Mouse (Mus musculus) heart, embryonic 14.5 days (tissue): ENCODE measurements around the gene Mllt10. TPM values are rescaled to one million over a fixed set of nuclear protein-coding genes. Genes with fewer than 3 reads are reported as not detected.
A peak's percentile ranks its signal among the peaks of the same experiment; 100 is the strongest.

ENCODE experiments used
- ATAC-seq: fragments of 200-750 bp; cut with Nextera tagmentation; 2 replicates; pipeline ENCODE4 v1.8.0; 2017; ENCODE audit warnings: low read depth, moderate TSS enrichment; ENCODE audit not compliant: insufficient number of reproducible peaks, insufficient read depth, low FRiP score
- H3K27ac ChIP-seq, 2 experiments: fragments of 200-500 bp in 1 of 2; fragments of 300-500 bp in 1 of 2; sonication (generic) in 1 of 2; replicated peaks in 1 of 2; 2 replicates each; pipeline ENCODE4 v1.5.1; 2012 to 2014; ENCODE audit warnings: low read depth in 2 of 2, low read length in 2 of 2, control low read depth in 1 of 2, mild to moderate bottlenecking in 1 of 2, mixed read lengths in 1 of 2; ENCODE audit not compliant: control insufficient read depth in 1 of 2, insufficient read depth in 1 of 2
- H3K27me3 ChIP-seq: fragments of 300-500 bp; sonication (generic); 2 replicates; pipeline ENCODE4 v1.6.1; 2014; ENCODE audit warnings: mild to moderate bottlenecking, low read length, control low read depth; ENCODE audit not compliant: control insufficient read depth, insufficient read depth
- H3K36me3 ChIP-seq: fragments of 300-500 bp; sonication (generic); 2 replicates; pipeline ENCODE4 v1.6.1; 2014; ENCODE audit warnings: mild to moderate bottlenecking, control low read depth, low read length, mixed read lengths; ENCODE audit not compliant: control insufficient read depth, insufficient read depth
- H3K4me1 ChIP-seq, 2 experiments: fragments of 200-500 bp in 1 of 2; fragments of 300-500 bp in 1 of 2; sonication (generic) in 1 of 2; 2 replicates each; pipeline ENCODE4 v1.6.1; 2012 to 2014; ENCODE audit warnings: low read length in 2 of 2, control low read depth in 1 of 2, mixed read lengths in 1 of 2; ENCODE audit not compliant: control insufficient read depth in 2 of 2, insufficient read depth in 2 of 2
- H3K4me2 ChIP-seq: fragments of 300-500 bp; sonication (generic); 2 replicates; pipeline ENCODE4 v1.6.1; 2014; ENCODE audit warnings: mild to moderate bottlenecking, low read length
- H3K4me3 ChIP-seq, 2 experiments: fragments of 200-500 bp in 1 of 2; fragments of 300-500 bp in 1 of 2; sonication (generic) in 1 of 2; 2 replicates each; pipeline ENCODE4 v1.5.1; 2012 to 2014; ENCODE audit warnings: low read length in 2 of 2, mild to moderate bottlenecking in 2 of 2, control low read depth in 1 of 2, low read depth in 1 of 2, moderate library complexity in 1 of 2; ENCODE audit not compliant: control insufficient read depth in 1 of 2, insufficient read depth in 1 of 2
- H3K9ac ChIP-seq: fragments of 300-500 bp; sonication (generic); 2 replicates; pipeline ENCODE4 v1.6.1; 2014; ENCODE audit warnings: mild to moderate bottlenecking, low read length
- H3K9me3 ChIP-seq: fragments of 300-500 bp; sonication (generic); 2 replicates; pipeline ENCODE4 v1.6.1; 2016; ENCODE audit warnings: low read length, control low read depth; ENCODE audit not compliant: control insufficient read depth
- WGBS: fragments of 180-500 bp; shearing (Covaris S2); extraction: QIAGEN DNeasy Blood & Tissue Kit; methylation state at CpG from one replicate; pipeline ENCODE4 v1.1.7; 2014; 5-methylcytosine and 5-hydroxymethylcytosine counted together
- polyA plus RNA-seq: library from polyadenylated mRNA; unstranded; fragments of >200 nt; fragmentation: Nextera tagmentation; extraction: Ambion mirVana; gene quantifications from 2 replicates; pipeline ENCODE4 v1.2.1, GENCODE M21; 2014

The Mllt10 gene
- polyA plus RNA-seq, 1 experiment from 2014 or later = 27.1 TPM

DNA sequence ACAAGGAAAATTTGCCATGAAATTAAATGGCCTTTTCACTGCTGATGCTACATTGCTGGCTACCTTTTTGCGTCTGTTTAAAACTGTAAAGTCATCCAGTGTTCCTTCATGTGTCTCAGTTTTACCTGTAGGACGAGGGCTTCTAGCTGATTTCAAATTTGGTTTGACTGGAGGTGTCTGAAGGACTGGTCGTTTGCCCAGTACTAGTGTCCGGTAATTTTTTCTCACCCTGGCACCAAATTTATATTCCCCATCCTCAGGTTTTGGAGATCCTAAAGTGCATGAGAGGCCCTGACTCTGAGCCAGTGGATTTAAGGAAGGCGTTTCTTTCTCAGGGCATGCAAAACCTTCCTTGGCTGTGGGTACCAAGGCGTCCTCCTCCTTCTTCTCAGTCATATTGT, 9.3 kb upstream of the Mllt10 start:
- peak overlapping the region; percentile 97 to 99 for H3K27ac ChIP-seq
- 17% methylated on average over 6 of the region's 6 CpGs for WGBS
- peak overlapping the region; percentile 94 for H3K4me2 ChIP-seq
- peak overlapping the region; percentile 80 to 89 for H3K4me3 ChIP-seq
- H3K36me3 ChIP-seq = no peaks in the 10 kb centered on the region
- H3K9ac ChIP-seq = peak overlapping the region; percentile 99
- H3K4me1 ChIP-seq = peaks cover 14 to 41% of the 10 kb centered on the region in 2 experiments
- no peak for ATAC-seq
- no peaks in the 10 kb centered on the region for H3K27me3 ChIP-seq
- no peaks in the 10 kb centered on the region for H3K9me3 ChIP-seq

DNA sequence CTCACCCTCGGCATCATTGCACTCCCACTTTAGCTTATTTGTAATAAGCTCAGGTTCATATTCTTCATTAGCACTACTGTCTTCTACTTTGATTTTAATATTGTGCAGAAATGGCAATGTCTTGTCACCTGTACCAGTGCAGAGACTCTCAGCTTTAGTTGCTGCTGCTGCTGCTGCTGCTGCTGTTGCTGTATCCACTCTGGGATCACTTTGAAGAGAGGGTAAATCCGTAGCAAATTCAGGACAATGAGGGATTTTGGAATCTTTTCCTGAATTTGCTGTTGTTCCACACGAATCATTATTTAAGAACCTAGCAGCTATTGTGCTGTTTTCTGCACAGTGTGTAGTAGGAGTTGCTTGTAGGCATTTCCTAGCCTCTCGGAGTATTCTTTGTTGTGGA, 8.9 kb upstream of the Mllt10 start:
- 2% methylated on average over 4 of the region's 4 CpGs for WGBS
- H3K27me3 ChIP-seq = no peaks in the 10 kb centered on the region
- peak overlapping the region; percentile 97 to 99 for H3K27ac ChIP-seq
- H3K36me3 ChIP-seq = no peaks in the 10 kb centered on the region
- H3K4me2 ChIP-seq = peak overlapping the region; percentile 94
- peak overlapping the region; percentile 99 for H3K9ac ChIP-seq
- no peak for ATAC-seq
- H3K4me3 ChIP-seq = peak overlapping the region; percentile 80 to 89
- H3K9me3 ChIP-seq = no peaks in the 10 kb centered on the region
- peaks cover 10 to 37% of the 10 kb centered on the region in 2 experiments for H3K4me1 ChIP-seq

DNA sequence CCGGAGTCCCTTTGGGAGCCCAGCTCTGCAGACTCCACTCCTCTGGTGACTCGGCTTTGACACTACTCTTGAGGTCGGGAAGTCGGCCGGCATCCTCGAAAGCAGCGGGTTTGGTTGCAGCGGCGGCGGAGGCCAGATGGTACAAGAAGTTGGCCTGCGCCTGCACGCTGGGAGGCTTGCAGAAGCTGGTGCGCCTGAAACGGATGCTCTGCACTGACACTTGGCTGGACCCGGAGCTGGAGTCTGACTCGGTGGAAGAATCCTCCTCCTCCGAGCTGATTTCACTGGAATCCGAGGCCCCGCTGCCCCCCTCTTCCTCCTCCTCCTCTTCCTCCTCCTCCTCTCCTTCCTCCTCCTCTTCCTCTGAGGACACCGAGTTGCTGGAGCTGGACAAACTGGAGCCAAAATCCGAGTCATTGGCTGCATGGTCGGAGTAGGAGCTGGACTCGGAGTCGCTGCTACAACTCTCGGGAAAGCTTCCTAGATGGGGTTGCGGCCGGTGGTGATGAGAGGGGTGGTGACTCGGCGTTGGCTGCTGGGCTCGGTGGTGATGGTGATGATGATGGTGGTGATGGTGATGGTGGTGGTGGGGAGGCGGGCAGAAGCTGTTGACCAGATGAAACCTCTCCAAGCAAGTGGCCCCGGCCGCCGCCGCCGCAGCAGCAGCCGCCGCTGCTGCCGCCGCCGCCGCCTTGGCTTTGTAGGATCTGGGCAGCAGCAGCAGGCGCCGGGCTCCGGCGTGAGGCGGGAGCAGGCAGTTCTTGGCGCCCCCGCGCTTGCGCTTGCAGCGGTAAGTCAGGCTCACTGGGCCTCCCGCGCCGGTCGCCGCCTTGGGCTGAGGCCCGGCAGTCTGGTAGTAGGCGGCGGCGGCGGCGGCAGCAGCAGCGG, 8.0 kb upstream of the Mllt10 start:
- Histone ChIP-seq H3K27me3 (no peaks in the 10 kb centered on the region), H3K27ac (peak overlapping the region; percentile 97 to 99), H3K4me1 (peaks cover 7 to 30% of the 10 kb centered on the region in 2 experiments; a peak in 3 of 4 replicates), H3K9ac (peak overlapping the region; percentile 99), H3K4me2 (peak overlapping the region; percentile 94), H3K9me3 (no peaks in the 10 kb centered on the region), H3K36me3 (no peaks in the 10 kb centered on the region), H3K4me3 (peak overlapping the region; percentile 80 to 89)
- WGBS = under 1% methylated on average over 64 of the region's 64 CpGs
- ATAC-seq = peak; percentile 42; the same call in 1 of the 2 replicates

DNA sequence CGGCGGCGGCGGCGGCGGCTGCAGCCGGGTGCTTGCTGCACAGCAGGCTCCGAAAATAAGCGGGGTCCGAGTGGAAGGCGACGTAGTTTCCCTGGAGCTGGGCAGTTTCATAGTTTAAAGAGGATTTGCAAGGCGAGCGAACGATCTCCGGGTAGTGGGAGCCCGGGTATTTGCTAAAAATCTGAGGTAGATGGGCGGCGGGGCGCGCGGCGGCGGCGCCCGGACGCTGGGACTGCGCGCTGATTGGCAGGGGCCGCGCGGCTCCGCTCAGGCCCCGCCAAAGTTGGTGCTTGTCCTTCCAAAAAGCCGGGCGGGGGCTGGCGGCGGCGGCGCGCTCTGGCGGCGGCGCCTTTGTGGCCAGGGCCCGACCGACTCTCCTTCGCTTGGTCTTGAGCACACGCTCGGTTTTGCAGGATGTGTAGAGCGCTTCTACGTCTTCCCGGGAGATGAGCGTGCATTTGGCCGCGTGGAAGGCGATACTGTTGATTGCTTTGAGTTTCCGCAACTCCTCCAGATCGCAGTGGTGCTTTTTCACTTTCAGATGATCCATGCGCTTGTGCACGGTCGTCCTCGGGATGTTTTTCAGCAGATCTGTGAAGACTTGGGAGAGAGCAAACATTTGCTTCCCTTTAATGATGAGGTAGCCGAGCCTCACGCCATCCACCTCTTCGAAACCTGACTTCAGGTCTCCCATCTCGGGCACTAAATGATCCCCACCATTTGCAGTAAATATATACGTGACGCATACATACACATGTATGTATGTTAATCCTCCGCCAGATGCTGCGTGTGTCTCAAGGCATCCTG, 7.2 kb upstream of the Mllt10 start:
- H3K27ac ChIP-seq = peak overlapping the region; percentile 97 to 99

DNA sequence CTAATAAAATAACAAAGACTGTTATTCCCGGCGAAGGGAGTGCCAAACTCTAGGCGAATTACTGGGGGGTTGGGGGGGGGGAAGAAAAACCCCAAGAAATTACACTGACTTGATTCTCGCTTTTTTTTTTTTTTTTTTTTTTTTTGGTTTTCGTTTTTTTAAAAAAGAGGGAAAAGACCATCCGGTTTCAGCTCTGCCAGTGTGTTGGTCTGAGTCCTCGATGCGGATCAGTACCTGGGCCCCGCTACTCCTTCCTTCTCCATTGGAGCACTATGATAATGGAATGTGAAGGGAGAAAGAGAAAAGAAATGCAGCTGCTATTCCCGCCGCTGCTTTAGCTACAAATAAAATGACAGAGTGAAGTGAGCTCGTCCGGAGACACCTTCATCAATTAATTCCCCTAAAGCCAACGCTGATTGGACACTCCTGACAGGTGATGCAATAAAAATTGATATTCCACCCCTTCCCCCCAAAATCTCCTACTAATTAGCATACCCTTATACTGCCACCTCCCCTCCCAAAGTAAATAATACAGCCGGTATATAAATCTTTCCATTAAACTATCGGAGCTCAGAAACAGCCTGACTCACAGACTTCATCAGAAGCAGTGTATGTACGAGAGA, 6.5 kb upstream of the Mllt10 start, which contains the start of gene Skida1:
Skida1 (minus strand) TSS at position 599 of the 623 bp plus-strand sequence.
- H3K27me3 ChIP-seq = no peaks in the 10 kb centered on the region
- peaks cover 7 to 15% of the 10 kb centered on the region in 2 experiments; a peak in 3 of 4 replicates for H3K4me1 ChIP-seq
- peak within 1 kb of the TSS; percentile 80 to 89 for H3K4me3 ChIP-seq
- H3K36me3 ChIP-seq = no peaks in the 10 kb centered on the region
- peak within 1 kb of the TSS; percentile 94 for H3K4me2 ChIP-seq
- peak within 1 kb of the TSS; percentile 97 to 99 for H3K27ac ChIP-seq
- peak within 1 kb of the TSS; percentile 99 for H3K9ac ChIP-seq
- no peaks in the 10 kb centered on the region for H3K9me3 ChIP-seq
- no peak for ATAC-seq
- 1% methylated on average over 17 of the region's 17 CpGs for WGBS

More for the DNA sequence above, 7.2 kb upstream of the Mllt10 start:
- Histone ChIP-seq H3K4me1 (peaks cover 7 to 22% of the 10 kb centered on the region in 2 experiments; a peak in 3 of 4 replicates), H3K27me3 (no peaks in the 10 kb centered on the region), H3K9me3 (no peaks in the 10 kb centered on the region), H3K4me2 (peak overlapping the region; percentile 94), H3K9ac (peak overlapping the region; percentile 99), H3K36me3 (no peaks in the 10 kb centered on the region), H3K4me3 (peak overlapping the region; percentile 80 to 89)
- WGBS = under 1% methylated on average over 70 of the region's 70 CpGs
- peak; percentile 75 for ATAC-seq

DNA sequence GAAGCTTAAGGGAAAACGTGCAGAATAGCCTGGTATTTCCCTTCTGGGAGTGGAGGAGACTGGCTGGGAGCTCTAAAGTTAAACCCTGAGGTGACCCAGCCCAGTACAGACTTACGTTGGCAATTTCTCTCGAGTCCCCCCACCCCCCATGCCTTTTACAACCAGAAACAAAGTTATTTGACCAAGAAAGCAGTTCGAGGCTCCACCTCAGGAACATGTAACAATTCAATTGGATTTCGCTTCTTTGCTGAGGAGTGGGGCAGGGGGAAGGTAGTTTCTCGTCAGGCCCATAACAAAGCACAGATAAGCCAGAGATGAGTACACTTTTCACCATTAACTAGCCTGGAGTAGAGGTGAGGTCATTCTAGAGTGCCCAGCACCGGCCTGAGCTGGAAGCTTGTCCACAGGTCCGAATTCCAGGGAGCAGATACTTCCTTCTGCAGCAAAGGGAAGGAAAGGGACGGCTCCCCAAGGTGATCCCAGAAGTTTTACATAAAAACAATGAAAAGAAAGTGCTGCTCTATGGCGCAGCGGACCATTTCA, 5.7 kb upstream of the Mllt10 start:
- Histone ChIP-seq H3K9ac (peak overlapping the region; percentile 99), H3K4me1 (peaks cover 9 to 15% of the 10 kb centered on the region in 2 experiments; a peak in 3 of 4 replicates), H3K36me3 (no peaks in the 10 kb centered on the region), H3K4me3 (peak overlapping the region; percentile 14 to 89), H3K27ac (peak overlapping the region; percentile 96 to 99), H3K9me3 (no peaks in the 10 kb centered on the region), H3K4me2 (peak overlapping the region; percentile 94), H3K27me3 (no peaks in the 10 kb centered on the region)
- WGBS = 5% methylated on average over 11 of the region's 11 CpGs
- no peak for ATAC-seq

DNA sequence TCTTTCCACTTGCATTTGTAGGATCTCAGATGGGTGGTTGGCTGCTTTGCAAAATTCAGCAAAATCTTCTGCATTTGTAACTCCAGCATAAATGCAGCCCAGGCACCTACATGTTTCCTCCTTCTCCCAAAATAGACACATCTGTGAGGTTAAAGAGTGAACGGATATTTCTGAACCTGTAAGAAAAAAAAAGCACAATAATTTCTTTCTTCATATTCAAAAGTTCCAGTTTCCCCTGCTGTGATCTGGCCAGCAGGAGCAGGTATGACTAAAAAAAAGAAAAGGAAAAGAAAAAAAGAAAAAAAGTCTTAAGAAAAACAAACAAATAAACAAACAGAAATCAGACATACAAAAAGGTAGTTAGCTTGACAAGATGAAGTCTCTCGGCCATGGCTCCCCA, 5.0 kb upstream of the Mllt10 start:
- no peak for ATAC-seq
- Histone ChIP-seq H3K4me2 (peak overlapping the region; percentile 94), H3K36me3 (no peaks in the 10 kb centered on the region), H3K27ac (peak overlapping the region; percentile 96 to 99), H3K9ac (peak overlapping the region; percentile 99), H3K4me1 (peaks cover 9 to 15% of the 10 kb centered on the region in 2 experiments; a peak in 3 of 4 replicates), H3K27me3 (no peaks in the 10 kb centered on the region), H3K4me3 (peak overlapping the region in 1 of 2 experiments; percentile 89; a peak in 2 of 4 replicates), H3K9me3 (no peaks in the 10 kb centered on the region)
- WGBS = 6% methylated on average over 2 of the region's 2 CpGs
